Mouse (Mus musculus) gastrocnemius, adult 18-20 months (tissue): Measurements from ENCODE around the gene Yy2. TPM values are rescaled to one million over a fixed set of nuclear protein-coding genes. Genes with fewer than 3 reads are reported as not detected.
A peak's percentile ranks its signal among the peaks of the same experiment; 100 is the strongest.

Experiments used
- DNase-seq: peaks from one replicate; pipeline ENCODE4 v3.0.0; 2021; ENCODE audit warnings: low spot score
- long read RNA-seq, 2 experiments: library from polyadenylated mRNA; stranded (forward); transcript quantifications; one replicate each; pipeline ENCODE4 v2.0.0; 2021
- total RNA-seq, 2 experiments: library from RNA; stranded (reverse); gene quantifications; 2 replicates each; pipeline ENCODE4 v1.2.3; 2021

Yy2 gene
- total RNA-seq = under 1 TPM; 0.53 to 0.59 TPM
- long read RNA-seq, experiment 1 = 0 reads
- long read RNA-seq, experiment 2 = 0 reads

DNA sequence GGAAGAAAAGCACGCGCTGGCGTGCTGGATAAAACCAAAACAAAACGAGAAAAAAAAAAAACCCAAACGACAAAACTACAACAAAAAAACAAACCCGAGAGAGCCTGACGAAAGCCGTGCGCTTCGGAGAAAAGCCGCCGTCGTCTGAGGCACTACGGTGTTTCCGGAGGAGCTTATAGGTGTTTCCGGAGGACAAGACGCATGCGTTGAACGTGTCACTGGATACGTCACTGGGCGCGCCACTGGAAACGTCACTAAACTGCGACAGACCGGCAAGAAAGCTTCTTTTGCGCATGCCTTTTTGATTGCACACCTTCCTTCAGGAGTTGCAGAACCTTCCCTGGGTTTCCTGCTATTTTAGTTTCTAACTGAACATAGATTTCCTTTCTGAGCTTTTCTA, at the start of gene Yy2:
Gene Yy2 (minus strand): TSS at position 146 of the 400 bp plus-strand sequence.
- DNase-seq = no peak

DNA sequence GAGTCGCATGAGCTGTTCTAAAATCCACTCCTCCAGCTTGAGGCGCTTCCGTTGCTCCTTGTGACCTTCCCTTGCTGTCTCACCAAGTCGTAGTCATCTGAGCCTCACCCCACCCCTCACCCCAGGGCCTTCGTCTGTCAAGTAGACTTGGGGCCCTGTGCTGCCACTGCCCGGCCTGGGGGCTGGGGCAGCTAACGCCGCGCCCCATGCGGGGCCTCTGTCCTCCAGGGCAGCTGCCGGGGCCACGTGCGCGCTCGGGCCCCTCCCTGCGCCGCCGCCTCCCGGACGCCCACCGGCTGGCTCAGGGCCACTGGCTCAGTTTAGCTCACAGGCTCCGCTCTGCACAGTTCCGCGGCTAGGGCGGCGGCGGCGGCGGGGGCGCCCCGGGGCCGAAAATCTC, 44.1 kb upstream of the Yy2 start:
- DNase-seq = no peak

DNA sequence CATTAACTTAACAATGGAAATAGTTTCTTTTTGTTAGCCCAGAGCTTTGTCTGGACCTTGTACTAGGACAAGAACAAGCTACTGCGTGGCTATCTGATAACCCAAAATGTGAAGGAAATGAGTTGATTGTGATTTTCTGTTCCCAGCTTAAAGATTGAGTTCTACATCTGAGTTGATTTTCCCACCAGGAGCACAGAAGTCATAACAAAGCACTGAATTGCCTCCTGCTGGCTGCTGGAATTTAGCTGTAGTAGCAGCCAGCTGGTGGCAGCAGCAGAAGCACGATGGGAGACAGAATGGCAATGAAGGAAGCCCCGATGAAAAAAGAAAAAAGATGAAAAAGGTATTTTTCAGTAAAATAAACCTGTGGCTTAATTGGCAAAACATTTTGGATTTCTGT, 32.7 kb upstream of the Yy2 start:
- no peak for DNase-seq

DNA sequence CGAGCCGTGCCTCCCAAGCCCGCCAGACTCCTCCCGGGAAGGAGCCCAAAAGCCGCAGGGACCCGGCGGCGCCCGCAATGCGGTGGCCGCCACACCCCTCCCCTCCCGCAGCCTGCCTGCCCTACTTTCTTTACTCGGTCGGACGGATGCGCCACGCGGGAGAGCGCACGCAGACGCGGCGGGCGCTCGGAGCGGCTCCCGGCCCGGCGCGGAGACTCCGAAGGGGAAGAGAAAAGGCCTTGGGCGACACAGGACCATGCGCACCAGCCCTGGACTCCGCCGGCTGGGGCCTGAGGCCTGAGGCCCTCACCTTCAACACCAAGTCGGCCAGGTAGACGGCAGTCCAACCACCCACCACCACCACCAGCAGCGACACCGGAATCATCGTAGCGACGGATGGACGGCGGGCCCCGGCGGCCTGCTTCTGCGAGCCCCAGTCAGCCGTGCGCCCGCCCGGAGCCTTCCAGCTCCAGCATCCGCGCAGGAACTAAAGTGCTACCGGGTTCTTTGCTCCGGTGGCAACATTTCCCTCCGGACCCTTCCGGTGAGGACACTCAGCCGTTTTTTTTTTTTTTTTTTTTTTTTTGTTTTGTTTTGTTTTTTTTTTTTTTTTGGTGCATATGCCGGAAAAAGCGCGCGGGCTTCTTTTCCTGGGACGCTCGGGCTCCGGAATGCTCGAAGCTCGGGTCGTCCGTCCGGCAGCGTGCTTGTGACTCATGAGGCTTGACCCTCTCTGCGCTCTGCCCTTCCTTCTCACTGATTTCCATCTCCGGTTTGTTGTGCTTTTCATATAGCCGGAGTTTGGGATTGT, 29.6 kb upstream of the Yy2 start, which contains the start of gene Mbtps2:
Gene Mbtps2 (minus strand): TSS at position 530 of the 811 bp plus-strand sequence.
- peak; percentile 50 for DNase-seq

DNA sequence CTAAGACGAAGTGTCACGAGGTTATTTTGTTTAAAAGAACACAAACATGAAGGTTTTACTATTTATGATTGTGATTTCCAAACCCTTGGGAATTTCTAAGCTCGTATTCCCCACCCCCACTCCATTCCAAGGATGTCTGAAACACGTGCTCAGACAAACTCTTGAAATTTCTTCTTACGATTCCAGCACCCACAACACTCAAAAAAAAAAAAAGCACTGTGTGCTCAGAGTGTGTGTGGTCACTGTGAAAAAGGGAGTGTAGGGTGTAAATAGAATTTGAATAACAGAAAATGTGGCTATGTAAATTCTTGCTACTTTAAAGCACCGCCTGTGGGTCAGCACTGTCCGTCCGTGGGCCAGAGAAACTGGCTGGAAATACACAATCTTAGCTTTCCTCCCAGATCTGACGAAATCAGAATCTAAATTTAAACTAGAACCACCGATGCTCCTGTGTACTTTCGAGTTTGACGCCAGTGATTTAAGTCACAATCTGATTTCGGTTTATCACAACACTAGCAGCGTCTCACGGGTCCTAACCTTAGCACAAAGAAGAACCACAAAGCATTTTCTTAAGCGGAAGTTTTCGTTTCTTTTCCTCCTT, 28.9 kb upstream of the Yy2 start:
- peak; percentile 3 for DNase-seq

DNA sequence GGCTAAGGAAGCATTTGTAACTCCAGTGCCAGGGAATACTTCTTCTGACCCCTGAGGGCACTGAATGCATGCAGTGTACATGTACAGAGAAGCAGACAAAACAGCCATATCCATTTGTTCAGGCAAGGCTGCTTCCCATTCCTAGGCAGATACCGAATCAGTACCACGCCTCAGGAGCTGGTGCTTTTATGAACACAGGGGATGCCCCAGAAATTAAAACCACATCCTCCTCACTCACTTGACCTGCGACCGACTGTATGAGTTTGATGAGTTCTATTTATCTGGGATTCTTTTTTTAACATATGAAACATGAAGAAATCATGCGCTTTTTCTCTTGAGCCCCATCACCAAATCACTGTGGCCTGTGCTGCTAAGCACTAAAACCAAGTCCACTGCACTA, 28.0 kb upstream of the Yy2 start:
- DNase-seq = no peak

DNA sequence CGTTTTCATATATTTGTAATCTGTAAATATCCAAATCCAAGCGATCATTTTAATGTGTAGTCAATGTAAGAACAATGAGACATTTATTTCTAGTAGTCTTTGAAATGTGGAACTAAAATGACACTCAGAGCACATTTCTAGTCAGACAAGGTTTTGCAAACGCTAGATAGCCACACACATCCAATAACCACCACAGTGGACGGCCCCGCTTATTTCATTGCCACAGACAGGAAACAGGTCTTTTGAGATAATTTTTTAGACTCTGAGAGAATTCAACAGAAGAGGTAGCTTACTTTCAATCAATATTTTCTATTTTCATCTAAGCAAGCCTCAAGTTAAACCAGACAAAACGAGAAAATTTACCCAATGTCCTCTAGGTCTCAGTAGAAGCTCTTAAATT, 27.1 kb upstream of the Yy2 start:
- no peak for DNase-seq

DNA sequence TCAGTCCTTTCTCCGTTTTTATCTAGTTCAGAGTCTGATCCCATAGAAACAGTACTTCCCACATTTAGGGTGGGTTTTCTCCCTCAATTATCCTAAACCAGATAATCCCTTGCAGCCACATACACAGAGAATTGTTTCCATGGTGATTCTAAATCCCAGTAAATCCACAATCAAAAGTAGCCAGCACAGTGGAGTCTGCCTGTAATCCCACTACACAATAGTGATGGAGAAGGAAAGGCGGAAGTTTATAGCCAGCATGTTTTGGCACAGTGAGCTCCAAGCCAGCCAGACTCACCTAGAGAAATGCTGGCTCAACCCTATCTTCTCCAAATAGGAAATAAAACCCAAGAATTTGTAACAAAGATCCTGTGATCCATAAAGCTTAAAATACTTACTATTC, 25.8 kb upstream of the Yy2 start:
- DNase-seq = no peak

DNA sequence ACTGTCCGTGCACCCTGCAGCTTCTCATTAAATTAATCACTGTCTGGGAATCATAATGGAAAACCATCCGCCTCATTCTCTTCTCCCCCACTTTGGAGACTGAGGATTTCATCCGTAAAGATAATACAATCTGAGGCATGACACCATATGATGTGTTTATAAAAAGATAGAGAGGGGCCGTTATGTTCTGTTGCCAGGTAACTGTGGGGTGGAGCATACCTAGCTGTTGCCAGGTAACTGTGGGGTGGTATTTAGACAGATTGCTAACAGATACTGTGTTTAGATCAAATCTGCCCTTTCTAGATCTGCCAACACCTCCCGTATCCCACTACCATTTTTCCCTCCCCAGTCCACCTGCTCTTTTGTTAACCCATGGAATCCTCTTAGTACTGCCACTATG, 18.2 kb upstream of the Yy2 start:
- no peak for DNase-seq

DNA sequence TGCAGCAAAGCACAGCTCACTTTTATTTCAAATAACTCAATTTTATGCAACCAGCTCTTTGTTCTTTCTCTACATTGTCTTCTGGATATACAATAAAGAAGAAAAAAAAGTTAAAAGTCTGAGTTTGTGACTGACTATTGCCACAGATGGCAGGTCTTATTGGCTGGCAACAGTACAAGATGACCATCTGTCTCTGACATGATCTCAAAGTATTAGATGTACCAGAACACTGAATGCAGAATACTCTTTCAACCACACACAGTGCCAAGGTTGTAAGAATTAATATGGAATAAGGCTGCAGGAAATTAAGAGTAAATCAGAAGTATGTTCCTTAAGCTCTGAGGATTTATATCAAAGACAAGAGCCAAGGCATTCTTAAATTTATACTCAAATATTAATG, 17.6 kb upstream of the Yy2 start:
- no peak for DNase-seq

DNA sequence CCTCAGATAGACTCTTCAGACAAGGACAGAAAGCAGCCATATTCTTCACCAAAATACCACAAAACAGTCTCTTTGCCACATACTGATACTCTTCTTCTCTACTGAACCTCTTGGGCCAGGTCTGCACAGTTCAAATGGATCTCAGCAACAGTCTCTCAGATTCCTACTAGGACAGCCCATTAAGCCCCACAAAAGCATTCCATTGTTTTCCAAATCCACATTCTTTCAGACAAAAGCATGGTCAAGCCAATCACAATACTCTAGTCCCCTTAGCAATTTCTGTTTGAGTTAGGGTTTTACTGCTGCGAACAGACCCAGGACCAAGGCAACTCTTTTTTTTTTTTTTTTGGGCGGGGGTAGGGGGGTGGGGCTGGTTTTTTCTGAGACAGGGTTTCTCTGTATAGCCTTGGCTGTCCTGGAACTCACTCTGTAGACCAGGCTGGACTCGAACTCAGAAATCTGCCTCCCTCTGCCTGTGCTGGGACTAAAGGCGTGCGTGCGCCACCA, 10.4 kb upstream of the Yy2 start:
- no peak for DNase-seq

DNA sequence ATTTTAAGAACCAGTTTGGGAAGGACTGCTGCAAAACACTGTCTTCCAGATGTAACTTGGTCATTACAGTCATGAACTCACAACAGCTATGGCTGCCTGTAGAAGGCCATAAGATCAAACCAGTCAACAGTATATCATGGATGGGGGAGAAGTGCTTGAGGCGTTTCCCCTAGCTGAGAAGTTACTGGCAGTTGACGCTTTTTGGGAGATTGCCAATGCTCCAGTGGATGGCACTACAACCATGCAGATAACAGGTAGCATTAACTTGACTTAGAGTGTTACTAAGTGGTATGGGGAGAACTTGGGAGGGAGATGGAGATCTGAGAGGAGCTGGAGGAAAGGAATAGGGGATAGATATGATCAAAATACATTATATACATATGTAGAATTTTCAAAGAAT, 5.9 kb upstream of the Yy2 start:
- no peak for DNase-seq

DNA sequence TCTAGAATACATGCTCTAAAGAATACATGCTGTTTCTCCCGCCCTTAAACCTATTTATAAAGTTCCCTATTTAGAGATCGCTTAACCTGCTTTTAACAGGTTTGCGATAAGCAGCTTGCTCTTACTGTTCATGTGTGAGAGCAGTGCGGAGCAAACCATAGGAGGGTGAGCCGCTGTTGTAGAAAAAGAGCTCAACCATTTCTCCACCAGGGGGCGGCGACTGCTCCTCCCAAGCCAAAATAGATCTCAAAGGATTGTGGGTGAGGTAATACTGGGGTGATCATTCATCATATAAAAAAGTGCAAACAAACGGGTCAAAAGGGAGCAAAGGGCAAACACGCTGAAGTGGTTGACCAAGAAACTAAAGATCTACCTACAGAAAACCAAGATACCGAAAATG, 5.0 kb downstream of the Yy2 start:
- DNase-seq = peak; percentile 0

DNA sequence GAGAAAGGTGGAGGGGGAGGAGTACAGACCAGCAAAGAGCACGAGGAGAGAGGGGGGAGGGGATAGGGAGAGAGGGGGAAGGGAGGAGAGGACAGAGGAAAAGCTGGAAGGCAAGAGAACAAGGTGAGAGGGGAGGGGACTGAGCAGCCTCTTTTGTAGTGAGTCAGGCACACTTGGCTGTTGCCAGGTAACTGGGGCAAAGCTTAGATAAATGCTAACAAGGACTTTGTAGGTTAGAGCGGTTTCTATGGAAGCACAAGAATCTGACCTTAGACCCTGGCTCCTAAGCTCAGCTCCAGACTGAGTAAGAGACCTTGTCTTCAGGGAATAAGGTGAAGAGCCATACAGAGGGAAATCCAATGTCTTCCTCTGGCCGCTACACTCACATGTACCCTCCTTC, 21.7 kb downstream of the Yy2 start:
- no peak for DNase-seq

Other genes with a start within 250 kb of the Yy2 start
- gene Phex, start 153.7 kb downstream of the Yy2 start, total RNA-seq = under 1 TPM; 0.16 to 0.45 TPM
- 10 to 100 TPM; 65.2 to 78.9 TPM for gene Sms, start 76.7 kb downstream of the Yy2 start, total RNA-seq
- gene Mbtps2, start 29.7 kb upstream of the Yy2 start, total RNA-seq = 10 to 100 TPM; 14.0 to 15.2 TPM
- 100 to 1,000 TPM; 352 to 355 TPM for gene Smpx, start 129.9 kb upstream of the Yy2 start, total RNA-seq
- 10 to 100 TPM; 21.9 to 29.9 TPM for gene Klhl34, start 249.4 kb upstream of the Yy2 start, total RNA-seq